Mouse (Mus musculus) lung, adult 2 months (tissue): ENCODE data around the gene Zpbp. TPM values are rescaled to one million over a fixed set of nuclear protein-coding genes. Genes with fewer than 3 reads are reported as not detected.

Source experiments
- DNase-seq: peaks from one replicate; pipeline ENCODE4 v3.0.0; 2022
- H3K4me1 ChIP-seq: fragments of 200-500 bp; 2 replicates; pipeline ENCODE4 v1.6.1; 2011; ENCODE audit warnings: low read length; ENCODE audit not compliant: control insufficient read depth, insufficient read depth
- H3K4me3 ChIP-seq: fragments of 200-500 bp; replicated peaks from 2 replicates; pipeline ENCODE3; 2011; ENCODE audit warnings: low read depth, mild to moderate bottlenecking, control low read depth, low read length; ENCODE audit errors: extremely low read depth
- CTCF ChIP-seq: fragments of 200-500 bp; IDR thresholded peaks from 2 replicates; pipeline ENCODE4 v1.5.1; 2011; ENCODE audit warnings: mild to moderate bottlenecking, low read length, control low read depth; ENCODE audit not compliant: insufficient read depth
- POLR2A ChIP-seq: fragments of 200-500 bp; IDR thresholded peaks from 2 replicates; pipeline ENCODE4 v1.6.1; 2011; ENCODE audit warnings: low read depth, mild to moderate bottlenecking, control low read depth, low read length, borderline replicate concordance; ENCODE audit errors: extremely low read depth
- WGBS: fragments of 180-500 bp; shearing (Covaris S2); methylation state at CpG from one replicate; pipeline ENCODE4 v1.1.7; 2018; 5-methylcytosine and 5-hydroxymethylcytosine counted together
- polyA plus RNA-seq: library from polyadenylated mRNA; depleted of rRNA; stranded (reverse); fragments of >200 nt; gene quantifications from 2 replicates; pipeline ENCODE4 v1.2.3, GENCODE M21; 2012; rRNA removed

Gene Zpbp
- polyA plus RNA-seq, 1 experiment: 0.06 TPM

DNA sequence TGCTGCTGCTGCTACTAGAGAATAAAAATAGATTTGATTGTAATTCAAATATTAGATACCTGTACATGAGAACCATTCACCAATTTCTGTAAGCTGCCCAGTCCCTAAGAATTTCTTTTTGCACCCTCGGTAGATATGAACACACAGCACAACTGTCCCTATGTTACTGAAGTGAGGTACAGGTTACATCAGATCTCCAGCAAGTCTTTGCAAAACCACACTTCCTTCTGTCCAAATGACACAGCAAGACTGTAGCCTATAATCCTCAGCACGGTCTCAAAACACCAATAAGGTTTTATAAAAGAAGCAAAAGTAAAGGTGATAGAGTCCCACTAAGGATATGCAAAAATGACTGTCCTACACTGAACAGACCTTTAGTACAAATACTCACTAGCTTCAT, 44.9 kb downstream of the Zpbp start:
- DNase-seq: no peak
- no peak overlapping the region for H3K4me3 ChIP-seq
- TF ChIP-seq CTCF (no peak), POLR2A (no peak)
- H3K4me1 ChIP-seq: no peaks in the 10 kb centered on the region
- WGBS: 69% methylated on average over 2 of the region's 2 CpGs

DNA sequence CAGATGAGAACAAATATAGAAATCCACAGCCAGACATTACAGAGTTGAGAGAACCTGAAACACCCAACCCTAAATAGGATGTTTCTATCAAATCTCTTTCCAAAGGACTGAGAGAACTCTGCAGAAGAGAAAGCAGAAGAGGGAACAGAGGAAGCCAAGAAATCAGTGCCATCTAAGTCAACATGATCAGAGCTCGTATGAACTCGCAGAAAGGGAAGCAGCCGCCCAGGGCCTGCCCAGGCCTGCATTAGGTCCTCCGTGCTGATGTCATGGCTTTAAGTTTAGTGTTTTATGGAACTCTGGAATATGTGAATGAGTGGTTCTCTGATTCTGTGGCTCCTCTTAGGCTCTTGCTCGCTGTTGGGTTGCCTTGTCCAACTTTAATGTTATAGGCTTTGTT, 48.0 kb downstream of the Zpbp start:
- 74% methylated on average over 5 of the region's 5 CpGs for WGBS
- Histone ChIP-seq H3K4me3 (no peak overlapping the region), H3K4me1 (no peaks in the 10 kb centered on the region)
- no peak for DNase-seq
- TF ChIP-seq POLR2A (no peak), CTCF (no peak)

DNA sequence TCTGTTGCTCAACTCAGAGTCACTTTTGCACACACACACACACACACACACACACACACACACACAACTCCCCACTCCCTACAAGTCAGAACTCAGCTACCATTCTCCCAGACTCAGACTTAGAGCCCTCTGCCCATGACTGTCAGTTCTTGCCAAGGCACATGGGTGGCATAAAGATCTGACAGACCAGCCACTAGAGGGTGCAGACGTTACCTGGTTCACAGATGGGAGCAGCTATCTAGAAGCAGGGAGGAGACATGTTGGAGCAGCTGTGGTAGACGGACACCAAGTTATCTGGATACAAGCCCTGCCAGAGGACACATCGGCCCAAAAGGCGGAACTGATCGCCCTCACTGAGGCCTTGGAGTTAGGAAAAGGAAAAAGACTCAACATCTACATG, 67.5 kb downstream of the Zpbp start:
- TF ChIP-seq CTCF (no peak), POLR2A (no peak)
- DNase-seq: no peak
- WGBS: 82% methylated on average over 5 of the region's 5 CpGs
- Histone ChIP-seq H3K4me1 (no peaks in the 10 kb centered on the region), H3K4me3 (no peak overlapping the region)

DNA sequence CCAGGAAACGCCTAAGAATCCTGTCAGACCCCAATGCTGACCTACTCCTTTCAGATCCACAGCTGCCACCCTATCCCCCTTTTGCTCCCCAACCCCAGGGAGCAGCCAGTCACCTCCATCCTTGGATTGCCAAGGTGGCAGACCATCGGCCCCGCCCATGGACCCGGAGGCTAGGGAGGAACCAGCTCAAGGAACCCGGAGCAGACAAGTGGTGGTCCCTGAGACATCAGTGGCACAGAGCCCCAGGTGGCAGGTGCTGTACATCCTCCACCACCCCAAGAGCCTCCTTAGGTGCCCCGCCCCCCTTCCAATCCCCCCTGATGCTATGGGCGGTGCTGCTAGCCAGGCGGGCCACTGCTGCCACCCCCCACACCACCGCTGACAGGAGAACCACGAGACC, 69.0 kb downstream of the Zpbp start:
- WGBS: 91% methylated on average over 10 of the region's 10 CpGs

DNA sequence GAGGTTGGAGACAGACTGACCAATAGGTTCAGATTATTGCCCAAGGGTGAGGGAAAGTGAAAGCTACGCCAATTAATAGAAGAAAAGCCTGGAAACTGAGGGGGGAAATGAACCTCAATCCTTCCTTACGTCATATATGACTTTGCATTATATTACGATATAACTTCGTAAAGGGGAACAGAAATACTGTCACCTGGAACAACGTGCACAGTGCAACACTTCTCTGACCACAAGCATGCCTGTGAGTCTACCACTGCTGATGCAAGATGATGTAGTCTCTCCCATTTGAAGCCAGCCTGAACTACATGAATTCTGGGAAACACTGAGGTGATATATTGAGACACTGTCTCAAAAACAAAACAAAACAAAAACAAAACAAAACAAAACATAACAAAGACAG, 90.9 kb downstream of the Zpbp start:
- WGBS: 79% methylated on average over 5 of the region's 5 CpGs
- Histone ChIP-seq H3K4me3 (no peak overlapping the region), H3K4me1 (no peaks in the 10 kb centered on the region)
- TF ChIP-seq CTCF: no peak
- TF ChIP-seq POLR2A: no peak
- no peak for DNase-seq

More for the DNA sequence above, 69.0 kb downstream of the Zpbp start:
- DNase-seq: no peak
- TF ChIP-seq POLR2A: no peak
- TF ChIP-seq CTCF: no peak
- no peaks in the 10 kb centered on the region for H3K4me1 ChIP-seq
- H3K4me3 ChIP-seq: no peak overlapping the region

DNA sequence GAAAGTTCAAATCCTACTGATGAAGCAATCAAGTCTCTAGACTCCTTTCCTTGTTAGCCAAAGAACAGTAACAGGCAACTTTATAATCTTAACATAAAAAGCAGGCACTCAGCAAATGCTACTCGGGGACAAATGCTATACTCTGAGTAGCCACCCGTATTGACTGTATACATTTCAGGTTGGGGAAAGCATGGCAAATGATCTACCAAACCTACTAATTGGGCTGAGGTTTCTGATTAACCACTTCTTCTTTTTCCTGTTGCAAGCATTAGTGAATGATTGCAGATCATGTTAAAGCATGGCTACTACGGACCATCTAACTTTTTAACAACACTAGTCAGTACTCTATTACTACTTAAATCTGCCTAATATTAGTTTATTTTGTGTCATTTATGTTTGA, 178.7 kb downstream of the Zpbp start:
- H3K4me3 ChIP-seq: no peak overlapping the region
- H3K4me1 ChIP-seq: no peaks in the 10 kb centered on the region
- 75% methylated on average over 3 of the region's 3 CpGs for WGBS
- DNase-seq: no peak
- no peak for TF ChIP-seq CTCF
- TF ChIP-seq POLR2A: no peak

DNA sequence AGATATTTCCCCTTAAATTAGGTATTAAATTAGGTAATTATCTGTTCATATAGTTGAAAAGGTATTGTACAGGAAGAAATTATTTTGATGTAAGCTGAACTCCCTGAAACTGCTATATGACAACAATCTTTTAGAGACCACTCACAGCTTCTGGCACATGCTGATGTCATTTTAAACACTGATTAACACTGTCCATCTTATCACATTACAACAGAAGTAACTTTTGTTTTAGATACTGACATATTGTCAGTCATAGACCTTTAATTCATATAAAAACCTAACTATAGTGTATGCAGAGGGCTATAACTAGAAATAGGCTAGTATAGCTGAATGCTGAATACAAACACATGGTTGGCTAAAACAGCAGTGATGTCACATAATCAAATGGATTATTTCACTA, 182.1 kb downstream of the Zpbp start:
- H3K4me1 ChIP-seq: no peaks in the 10 kb centered on the region
- TF ChIP-seq CTCF (no peak), POLR2A (no peak)
- no peak overlapping the region for H3K4me3 ChIP-seq
- no peak for DNase-seq

DNA sequence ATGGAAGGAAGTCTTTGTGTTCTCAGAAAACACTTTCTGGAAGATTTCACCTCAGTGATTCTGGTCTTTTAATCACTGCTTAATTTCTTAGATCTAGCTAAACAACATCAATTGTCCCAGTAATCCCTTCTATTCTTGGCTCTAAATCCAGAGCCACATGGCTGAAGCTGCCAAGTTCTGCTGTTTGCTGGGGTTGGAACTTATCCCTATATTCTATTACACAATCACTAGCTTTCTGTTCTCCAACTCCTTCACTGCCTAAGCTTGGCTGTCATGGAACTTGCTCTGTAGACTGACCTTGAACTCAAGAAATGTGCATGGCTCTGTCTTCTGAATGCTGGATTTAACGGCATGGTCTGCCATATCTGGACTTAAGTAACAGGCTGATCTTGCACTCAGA, 204.9 kb downstream of the Zpbp start:
- H3K4me3 ChIP-seq: no peak overlapping the region
- WGBS: 66% methylated on average over 1 of the region's 1 CpGs
- no peak for DNase-seq
- no peaks in the 10 kb centered on the region for H3K4me1 ChIP-seq
- no peak for TF ChIP-seq POLR2A
- no peak for TF ChIP-seq CTCF

DNA sequence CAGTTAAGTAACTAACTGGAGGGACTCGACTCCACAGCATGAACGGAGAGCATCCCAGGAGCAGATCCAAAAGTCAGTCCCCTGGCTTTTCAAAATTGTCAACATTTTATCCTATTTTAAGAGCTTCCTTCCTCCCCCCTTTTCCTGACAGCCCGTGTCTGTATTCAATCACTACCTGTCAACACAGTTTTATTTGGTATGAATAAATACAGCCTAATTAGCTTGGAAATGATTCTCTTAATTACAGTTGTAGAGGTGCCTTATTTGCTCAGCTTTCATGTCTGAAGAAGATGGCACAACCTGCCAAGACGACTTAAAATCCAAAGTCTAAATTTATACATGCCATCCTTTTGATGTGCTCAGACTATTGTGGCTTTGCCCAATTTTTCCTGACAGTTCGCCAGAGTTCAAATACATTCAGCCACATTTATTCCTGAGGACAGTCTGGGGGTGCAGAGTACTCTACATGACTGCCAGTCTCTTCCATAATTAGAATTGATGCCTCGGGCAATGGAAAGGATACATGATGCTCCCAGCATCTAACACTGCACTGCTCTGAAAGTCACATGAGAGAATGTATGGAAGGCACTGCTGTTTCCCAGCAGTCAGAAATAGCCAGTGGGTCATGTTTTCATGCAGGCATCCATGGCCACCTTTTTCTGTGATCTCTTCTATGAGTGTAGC, 219.4 kb downstream of the Zpbp start:
- WGBS: 45% methylated on average over 6 of the region's 6 CpGs
- H3K4me1 ChIP-seq: no peaks in the 10 kb centered on the region

DNA sequence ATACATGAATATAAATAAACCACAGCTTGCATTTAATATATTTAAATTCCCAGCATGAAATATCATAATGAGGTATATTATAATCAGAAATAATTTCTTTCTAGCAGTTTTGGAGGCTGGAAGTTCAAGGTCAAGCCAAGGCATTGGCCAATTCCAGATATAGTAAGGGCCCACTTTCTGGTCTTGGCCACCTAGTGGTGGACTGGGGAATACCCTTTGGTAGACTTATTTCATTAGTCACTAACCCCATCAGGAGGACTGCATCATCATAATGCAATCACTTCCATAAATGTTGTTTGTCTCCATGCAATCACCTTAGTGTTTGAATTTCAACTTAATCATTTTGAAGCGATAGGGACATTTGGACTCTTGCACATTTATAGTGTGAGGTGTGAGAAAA, 222.9 kb downstream of the Zpbp start:
- no peaks in the 10 kb centered on the region for H3K4me1 ChIP-seq
- no peak overlapping the region for H3K4me3 ChIP-seq
- DNase-seq: no peak
- TF ChIP-seq POLR2A (no peak), CTCF (no peak)
- 67% methylated on average over 1 of the region's 1 CpGs for WGBS

More for the DNA sequence above, 219.4 kb downstream of the Zpbp start:
- H3K4me3 ChIP-seq: no peak overlapping the region
- no peak for DNase-seq
- TF ChIP-seq POLR2A (no peak), CTCF (no peak)

Other genes starting within 250 kb of the Zpbp start
- gene Spata48, start 314 bp downstream of the Zpbp start, polyA plus RNA-seq: 0.80 and 1.6 TPM in 2 replicates
- not detected in 2 replicates for gene 4930512M02Rik, start 165.4 kb upstream of the Zpbp start, polyA plus RNA-seq
- gene Ikzf1, start 222.6 kb upstream of the Zpbp start, polyA plus RNA-seq: 28.0 and 39.9 TPM in 2 replicates